Mouse (Mus musculus): ENCODE measurements around the gene Rab11fip3.

DNA sequence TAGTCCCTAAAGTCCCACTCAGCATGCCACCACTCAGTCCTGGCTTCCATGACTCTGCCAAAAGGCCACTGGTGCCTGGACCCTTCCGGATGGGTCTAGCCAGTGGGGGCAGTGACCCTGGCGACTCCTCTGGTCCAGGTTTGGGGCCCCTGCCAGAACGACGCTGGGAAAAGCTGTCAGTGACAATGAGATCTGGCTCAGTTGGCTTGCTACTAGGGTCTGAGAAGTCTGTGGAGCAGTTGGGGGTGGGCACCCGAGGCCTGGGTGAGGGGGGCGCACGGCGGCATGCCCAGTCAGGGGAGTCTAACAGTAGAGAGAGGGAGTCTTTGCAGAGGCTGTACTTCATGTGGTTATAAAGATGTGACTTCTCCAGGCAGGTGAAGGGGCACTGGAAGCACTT is 121.3 kb downstream of the Rab11fip3 start:
- TF ChIP-seq CTCF (IDR thresholded peaks at IDR 0.05; ENCODE audit: borderline replicate concordance, insufficient read depth, low read depth, low read length) (no peak), POLR2A (IDR thresholded peaks at IDR 0.05; ENCODE audit: borderline replicate concordance, insufficient read depth, low read length) (no peak)
